Mouse (Mus musculus) CD4-positive, CD25-positive, alpha-beta regulatory T cell, adult 2 months (primary cell): ENCODE measurements around the gene Trim43c.
"Not testable (repeated sequence)": the region's sequence is repeated elsewhere in the genome, so short reads cannot be mapped to it uniquely, and the experiment has no call there.

Source experiments
- DNase-seq: peaks from one replicate; pipeline ENCODE4 v3.0.0-alpha.2; 2012; ENCODE audit warnings: low read depth, low spot score

Gene Trim43c

DNA sequence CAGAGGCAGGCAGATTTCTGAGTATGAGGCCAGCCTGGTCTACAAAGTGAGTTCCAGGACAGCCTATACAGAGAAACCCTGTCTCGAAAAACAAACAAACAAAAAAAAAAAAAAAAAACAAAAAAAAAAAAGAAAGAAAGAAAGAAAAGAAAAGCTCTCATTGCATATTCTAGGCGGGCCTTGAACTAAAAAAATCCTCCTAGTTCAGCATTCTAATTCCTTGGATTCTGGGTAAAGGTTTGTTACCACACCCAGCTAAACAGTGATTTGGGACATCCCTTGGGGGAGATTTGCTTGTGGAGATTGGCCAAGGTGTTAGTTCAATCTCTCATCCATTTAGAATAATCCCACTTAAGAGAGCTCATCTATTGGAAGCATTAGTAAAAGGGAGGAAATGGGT, at the start of gene Trim43c:
Gene Trim43c (plus strand): TSS at position 301 of the 400 bp plus-strand sequence.
- not testable (repeated sequence) for DNase-seq

DNA sequence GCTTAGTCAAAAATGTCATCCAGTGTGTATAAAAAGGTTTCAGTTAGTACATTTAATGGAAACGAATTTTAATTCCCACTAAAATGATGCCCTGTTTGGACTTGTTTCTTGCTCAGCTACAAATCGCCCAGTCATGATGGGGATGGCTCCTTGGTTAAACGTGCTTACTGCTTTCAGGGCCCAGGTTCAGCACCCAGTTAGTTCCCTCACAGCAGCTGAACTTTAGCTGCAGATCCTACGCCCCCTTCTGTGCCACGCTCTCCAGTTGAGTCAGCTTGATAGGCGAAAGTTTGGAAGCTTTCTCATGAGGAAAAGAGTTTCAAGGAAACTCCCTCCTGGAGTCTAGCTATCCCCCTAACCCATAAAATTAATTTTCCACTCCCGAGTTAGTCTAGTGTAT, 14.1 kb downstream of the Trim43c start:
- not testable (repeated sequence) for DNase-seq

- peak; percentile 77 for DNase-seq
Observed at GRCm38 (mm10) chr9:88858566-88859492, 19.9 kb downstream of the Trim43c start.
